Mouse (Mus musculus) embryonic fibroblast, embryonic 13.5 days (primary cell): ENCODE measurements around the gene Diaph3. TPM values are rescaled to one million over a fixed set of nuclear protein-coding genes. Genes with fewer than 3 reads are reported as not detected.
A peak's percentile ranks its signal among the peaks of the same experiment; 100 is the strongest.

ENCODE experiments used
- H3K27ac ChIP-seq: 2 replicates; pipeline ENCODE4 v1.5.1; 2012; ENCODE audit warnings: low read length, control low read depth, inconsistent platforms; ENCODE audit not compliant: insufficient read depth
- H3K4me1 ChIP-seq: 2 replicates; pipeline ENCODE4 v1.6.1; 2011; ENCODE audit warnings: low read length; ENCODE audit not compliant: control insufficient read depth, insufficient read depth
- H3K4me3 ChIP-seq: 2 replicates; pipeline ENCODE4 v1.5.1; 2011; ENCODE audit warnings: mild to moderate bottlenecking, control low read depth, low read length; ENCODE audit not compliant: insufficient read depth
- CTCF ChIP-seq: IDR thresholded peaks from 2 replicates; pipeline ENCODE4 v1.5.1; 2011; ENCODE audit warnings: mild to moderate bottlenecking, control low read depth, low read length, moderate library complexity, borderline replicate concordance; ENCODE audit not compliant: insufficient read depth
- POLR2A ChIP-seq: IDR thresholded peaks from 2 replicates; pipeline ENCODE4 v1.6.1; 2011; ENCODE audit warnings: low read depth, mild to moderate bottlenecking, control low read depth, low read length, moderate library complexity
- polyA plus RNA-seq: library from polyadenylated mRNA; stranded (reverse); fragments of >200 nt; gene quantifications from 2 replicates; pipeline ENCODE4 v1.2.4, GENCODE M21; 2011; ENCODE audit warnings: low read depth; ENCODE audit not compliant: missing spikeins, insufficient read length

Gene Diaph3
- polyA plus RNA-seq, 1 experiment, result 37.8 TPM

DNA sequence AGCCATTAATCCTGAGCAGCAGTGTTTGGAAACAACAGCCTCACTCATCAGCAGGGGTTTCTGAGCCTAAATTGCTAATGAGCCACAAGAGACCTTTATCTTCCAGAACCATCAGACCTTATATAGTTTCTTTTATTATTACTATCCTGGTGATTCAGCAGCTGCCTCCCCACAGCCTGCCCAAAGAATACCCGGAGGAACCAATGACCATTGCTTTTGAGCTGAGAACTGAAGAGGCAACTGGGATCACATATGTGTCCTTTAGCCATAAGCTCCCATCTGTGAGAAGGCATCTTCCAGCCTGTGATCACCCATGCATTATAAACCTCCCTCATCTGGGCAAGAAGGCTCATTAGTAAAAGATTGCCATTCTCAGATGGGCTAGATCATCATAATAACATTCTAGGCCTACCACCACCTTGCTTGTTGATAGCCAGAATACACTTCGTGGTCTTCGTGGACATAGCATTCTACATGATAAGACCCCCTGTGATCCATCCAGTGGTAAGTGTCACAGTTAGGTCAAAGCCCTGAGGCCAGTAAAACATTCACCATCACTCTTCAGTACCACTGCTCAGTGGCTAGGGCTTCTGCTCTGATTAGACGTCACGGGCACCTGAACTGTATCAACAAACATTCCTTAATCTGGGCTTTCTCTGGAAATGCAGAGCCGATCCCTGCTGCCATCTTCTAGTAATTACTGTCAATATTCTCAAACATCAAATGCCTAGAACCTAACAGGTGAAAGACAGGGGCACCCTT is 352.0 kb downstream of the Diaph3 start:
- Histone ChIP-seq H3K27ac (no peak overlapping the region), H3K4me3 (no peak overlapping the region), H3K4me1 (no peaks in the 10 kb centered on the region)
- TF ChIP-seq POLR2A (no peak), CTCF (no peak)

DNA sequence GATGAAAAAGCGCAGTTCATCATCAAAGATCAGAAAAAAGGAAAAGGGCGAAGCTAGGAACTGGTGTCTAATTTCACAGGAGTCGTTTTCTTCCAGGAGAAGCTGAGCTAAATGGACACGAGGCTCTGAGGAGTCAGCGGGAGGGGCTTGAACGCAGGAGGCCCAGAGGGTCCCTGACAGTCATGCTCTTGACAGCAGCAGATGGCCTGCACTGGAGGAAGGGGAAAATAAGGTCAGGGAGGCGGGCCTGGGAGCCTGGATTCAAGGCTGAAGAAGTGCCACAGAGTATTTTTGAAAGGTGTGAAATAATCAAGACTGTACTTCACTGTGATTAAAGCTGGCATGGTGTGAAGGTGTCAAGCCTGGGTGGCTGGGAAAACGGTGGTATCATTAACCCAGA is 354.2 kb downstream of the Diaph3 start:
- Histone ChIP-seq H3K4me3 (no peak overlapping the region), H3K4me1 (no peaks in the 10 kb centered on the region), H3K27ac (no peak overlapping the region)
- TF ChIP-seq POLR2A (no peak), CTCF (no peak)

DNA sequence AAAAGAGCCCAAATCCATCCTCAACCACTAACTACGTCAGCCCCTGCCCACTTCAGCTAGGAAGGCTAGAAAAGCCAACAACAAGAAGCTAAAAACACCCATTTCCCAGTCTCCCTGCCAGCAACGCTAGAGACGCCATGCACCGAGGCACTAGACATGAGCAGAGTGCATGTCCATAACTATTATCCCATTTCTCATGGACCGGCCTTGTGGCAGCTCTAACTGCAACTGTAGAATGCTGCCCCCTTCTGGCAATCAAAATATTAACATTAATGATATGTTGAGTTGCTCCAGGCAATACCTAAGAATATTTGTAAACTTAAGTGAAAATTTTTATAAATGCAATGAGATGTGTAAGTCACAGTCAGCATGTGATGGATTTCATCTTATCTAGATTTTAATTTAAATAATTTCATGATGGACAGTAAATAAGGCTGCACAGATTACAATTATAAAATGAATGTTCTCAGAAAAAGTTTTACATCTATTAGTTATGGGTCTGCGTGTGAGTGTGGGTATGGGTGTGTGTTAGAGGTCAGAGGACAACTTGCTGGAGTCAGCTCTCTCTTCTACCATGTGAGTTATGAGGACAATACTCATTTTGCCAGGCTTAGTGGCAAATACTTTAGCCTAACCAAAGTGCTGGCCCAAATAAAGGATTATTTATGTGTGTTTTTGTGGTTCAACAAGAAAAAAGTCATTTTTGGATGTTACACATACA is 359.3 kb downstream of the Diaph3 start:
- H3K4me3 ChIP-seq, result no peak overlapping the region
- TF ChIP-seq POLR2A, result no peak
- no peak for TF ChIP-seq CTCF

DNA sequence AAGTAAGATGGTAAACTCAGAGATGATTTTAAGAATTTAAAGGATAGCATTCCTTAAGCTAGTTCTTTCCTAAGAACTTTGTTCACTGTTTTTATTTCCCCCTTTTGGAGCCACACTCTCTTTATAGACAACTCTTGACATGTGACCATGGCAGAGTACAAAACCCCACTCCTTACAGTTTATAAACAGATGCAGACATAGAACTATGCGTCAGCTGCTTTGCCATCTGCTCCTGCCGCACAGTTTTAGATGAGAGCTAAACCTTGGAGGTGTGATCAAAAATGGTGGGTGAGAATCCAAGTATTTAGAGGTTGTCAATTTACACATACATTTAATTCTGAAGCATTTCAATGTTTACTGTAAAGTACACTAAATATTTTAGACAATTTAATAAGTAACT is 367.7 kb downstream of the Diaph3 start:
- no peak overlapping the region for H3K27ac ChIP-seq
- H3K4me3 ChIP-seq, result no peak overlapping the region
- TF ChIP-seq CTCF, result no peak
- TF ChIP-seq POLR2A, result no peak
- no peaks in the 10 kb centered on the region for H3K4me1 ChIP-seq

More for the DNA sequence above, 359.3 kb downstream of the Diaph3 start:
- Histone ChIP-seq H3K4me1 (no peaks in the 10 kb centered on the region), H3K27ac (no peak overlapping the region)

DNA sequence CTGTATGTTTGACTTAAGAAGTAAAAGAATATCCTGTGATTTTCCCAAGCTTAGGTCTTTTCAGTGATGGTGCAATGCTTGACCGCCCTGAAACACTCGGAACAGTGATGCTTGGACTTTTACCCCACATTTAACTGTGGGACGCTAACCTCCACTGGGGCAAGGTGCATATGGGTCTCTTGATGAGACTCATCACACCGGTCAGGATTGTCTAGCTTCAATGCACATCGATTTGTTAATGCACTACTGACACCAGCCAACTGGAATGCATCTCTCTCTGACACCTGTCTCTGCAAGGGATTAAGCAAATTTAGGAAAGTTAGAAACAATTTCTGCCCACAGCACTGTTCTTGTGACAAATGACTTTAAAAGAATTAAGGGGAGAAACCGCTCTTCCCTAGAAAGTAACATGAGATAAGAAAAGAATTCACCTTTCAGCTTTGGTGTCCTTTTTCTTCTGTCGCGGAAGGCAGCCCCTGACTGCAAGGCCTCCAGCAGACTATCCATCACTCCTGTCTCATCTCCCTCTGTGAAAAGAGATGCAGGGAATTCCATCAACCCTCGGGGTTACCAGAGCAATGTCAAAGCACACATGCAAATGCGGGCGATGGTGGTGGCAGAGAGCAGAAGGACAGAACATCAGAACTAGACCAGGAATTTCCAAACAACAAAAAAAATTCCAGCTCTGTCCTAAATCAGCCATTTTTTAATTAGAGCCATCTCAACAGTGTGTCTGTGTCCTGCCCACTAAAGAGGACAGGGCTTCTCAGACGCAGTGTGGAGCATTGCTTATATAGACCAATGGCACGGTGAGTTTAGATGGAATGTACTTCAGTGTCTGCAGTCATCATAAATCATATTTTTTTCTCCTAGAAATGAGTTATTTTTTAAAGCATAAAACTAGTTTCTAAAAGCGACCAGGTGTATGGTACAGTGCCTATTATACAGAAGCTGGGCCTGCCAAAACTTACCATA is 368.6 kb downstream of the Diaph3 start:
- no peaks in the 10 kb centered on the region for H3K4me1 ChIP-seq
- H3K4me3 ChIP-seq, result no peak overlapping the region
- H3K27ac ChIP-seq, result no peak overlapping the region
- TF ChIP-seq POLR2A, result no peak
- no peak for TF ChIP-seq CTCF

DNA sequence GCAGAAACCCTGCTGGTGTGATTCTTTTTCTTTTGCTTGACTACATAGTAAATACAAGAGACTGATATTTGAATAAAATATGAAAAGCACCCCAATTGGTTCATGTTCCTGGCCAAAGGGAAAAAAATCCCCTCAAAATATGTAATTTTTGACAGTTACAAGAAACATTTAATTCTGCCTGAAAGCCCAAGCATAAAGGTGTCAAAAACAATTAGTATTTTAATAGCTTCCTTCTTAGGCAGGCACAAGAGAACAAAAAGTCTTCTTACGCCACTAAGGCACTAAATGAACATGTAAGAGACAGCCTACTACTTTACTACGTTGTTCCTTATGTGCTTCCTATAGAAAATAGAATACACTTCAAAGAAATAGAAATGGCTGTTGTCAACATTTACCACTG is 376.7 kb downstream of the Diaph3 start:
- H3K4me3 ChIP-seq, result no peak overlapping the region

DNA sequence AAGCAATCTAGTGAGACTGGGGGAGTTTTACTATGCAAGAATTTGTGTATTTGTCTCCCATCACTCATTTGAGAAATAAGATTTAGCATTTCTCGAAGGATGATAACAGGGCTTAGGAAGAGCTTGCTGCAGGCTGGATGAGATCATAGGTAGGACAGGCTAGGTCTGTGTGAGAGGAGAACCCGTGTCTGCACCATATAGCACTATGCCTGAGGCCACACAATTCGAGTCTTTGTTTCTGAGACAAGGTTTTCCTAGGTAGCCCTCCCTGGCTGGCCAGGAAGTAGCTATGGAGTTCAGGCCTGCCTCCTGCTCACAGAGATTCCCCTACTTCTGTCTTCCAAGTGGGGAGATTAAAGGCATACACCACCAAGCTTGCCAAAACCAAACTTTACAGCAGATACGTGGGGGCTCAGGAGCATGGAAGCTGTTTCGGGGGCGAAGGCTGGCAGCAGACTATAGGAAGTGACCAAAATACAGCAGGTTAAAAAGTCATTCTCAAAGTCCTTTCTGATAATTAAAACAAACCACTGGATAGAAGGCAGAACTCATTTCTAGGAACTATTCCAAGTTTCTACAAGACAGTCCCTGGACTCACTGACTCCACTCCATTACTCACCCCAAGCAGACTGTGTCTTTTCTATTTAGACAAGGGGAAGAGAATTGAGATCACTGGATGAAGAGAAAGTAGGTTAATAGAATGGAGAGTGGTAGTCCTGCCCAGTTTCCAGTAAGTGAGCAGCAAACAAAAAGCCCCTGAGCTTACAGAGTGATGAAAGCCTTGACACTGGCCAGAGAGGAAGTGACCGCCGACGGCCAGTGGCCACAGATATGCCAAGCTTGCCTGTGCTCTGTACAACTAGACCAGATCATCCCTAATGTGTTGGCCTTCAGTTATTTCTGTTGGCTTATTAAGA is 383.2 kb downstream of the Diaph3 start:
- no peak for TF ChIP-seq POLR2A
- TF ChIP-seq CTCF, result no peak
- Histone ChIP-seq H3K4me3 (no peak overlapping the region), H3K27ac (peak overlapping the region; percentile 60), H3K4me1 (peaks cover 9% of the 10 kb centered on the region)

More for the DNA sequence above, 376.7 kb downstream of the Diaph3 start:
- TF ChIP-seq POLR2A (no peak), CTCF (no peak)
- Histone ChIP-seq H3K4me1 (no peaks in the 10 kb centered on the region), H3K27ac (no peak overlapping the region)

DNA sequence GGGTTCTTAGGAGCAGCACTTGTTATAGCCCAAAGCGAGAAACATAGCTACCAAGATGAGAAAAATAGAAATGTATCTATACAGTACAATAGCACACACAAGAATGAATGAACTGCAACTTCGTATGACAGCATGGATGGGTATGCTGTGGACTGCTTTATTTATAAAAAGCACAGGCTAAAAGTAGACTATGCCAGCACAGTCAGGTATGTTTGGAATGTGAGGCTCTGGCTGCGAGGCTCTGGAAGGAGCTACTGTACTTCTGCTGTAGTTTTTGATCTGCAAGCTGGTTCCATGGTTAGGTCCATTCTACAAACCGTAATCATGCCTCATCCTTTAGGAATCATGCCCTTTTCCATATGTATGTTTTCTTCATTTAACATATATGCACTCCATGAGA is 383.9 kb downstream of the Diaph3 start:
- TF ChIP-seq CTCF, result no peak
- TF ChIP-seq POLR2A, result no peak
- no peak overlapping the region for H3K4me3 ChIP-seq
- peaks cover 9% of the 10 kb centered on the region for H3K4me1 ChIP-seq
- no peak overlapping the region for H3K27ac ChIP-seq
